Mouse (Mus musculus) CH12.LX (cell line): ENCODE measurements around the gene Tmem63c. TPM values are rescaled to one million over a fixed set of nuclear protein-coding genes. Genes with fewer than 3 reads are reported as not detected.

Experiments used
- DNase-seq: peaks from one replicate; pipeline ENCODE4 v3.0.0-alpha.2; 2013; ENCODE audit errors: extremely low read depth
- H3K27ac ChIP-seq: 2 replicates; pipeline ENCODE4 v1.5.1; 2012; ENCODE audit warnings: low read depth, mild to moderate bottlenecking, control low read depth, moderate library complexity; ENCODE audit not compliant: insufficient read depth
- H3K27me3 ChIP-seq: replicated peaks from 2 replicates; pipeline ENCODE3; 2012; ENCODE audit warnings: inconsistent platforms
- H3K36me3 ChIP-seq, 2 experiments: replicated peaks in 1 of 2; 2 replicates each; pipeline versions ENCODE3 to v1.6.1; 2012; ENCODE audit warnings: inconsistent platforms in 1 of 2, low read length in 1 of 2, mild to moderate bottlenecking in 1 of 2, mixed read lengths in 1 of 2, moderate library complexity in 1 of 2; ENCODE audit not compliant: control insufficient read depth in 1 of 2, insufficient read depth in 1 of 2
- H3K4me1 ChIP-seq, 2 experiments: 2 replicates each; pipeline ENCODE4 v1.6.1; 2012; ENCODE audit warnings: inconsistent platforms in 1 of 2, moderate library complexity in 1 of 2; ENCODE audit not compliant: insufficient read depth in 2 of 2, control insufficient read depth in 1 of 2
- H3K4me2 ChIP-seq: 2 replicates; pipeline ENCODE4 v1.6.1; 2012; ENCODE audit warnings: low read depth, mild to moderate bottlenecking, control low read depth; ENCODE audit not compliant: poor library complexity, insufficient read depth, severe bottlenecking
- H3K4me3 ChIP-seq, 3 experiments: fragments of 150-350 bp in 1 of 3; sonication (generic) in 1 of 3; replicated peaks in 1 of 3; 2 replicates each; pipeline versions ENCODE3 to v1.5.1; 2011 to 2012; ENCODE audit warnings: low read depth in 2 of 3, low read length in 2 of 3, mild to moderate bottlenecking in 2 of 3, moderate library complexity in 2 of 3, control low read depth in 1 of 3, improper control_type of control experiment in 1 of 3, inconsistent platforms in 1 of 3, mixed read lengths in 1 of 3; ENCODE audit not compliant: poor library complexity in 1 of 3
- H3K79me2 ChIP-seq: replicated peaks from 2 replicates; pipeline ENCODE4 v1.6.1; 2012; ENCODE audit warnings: mild to moderate bottlenecking, moderate library complexity; ENCODE audit not compliant: control insufficient read depth, poor library complexity, insufficient read depth, severe bottlenecking; ENCODE audit errors: extremely low read depth
- H3K9ac ChIP-seq: 2 replicates; pipeline ENCODE4 v1.6.1; 2012; ENCODE audit warnings: low read depth, mild to moderate bottlenecking, control low read depth, moderate library complexity; ENCODE audit not compliant: insufficient read depth
- H3K9me3 ChIP-seq: replicated peaks from 2 replicates; pipeline ENCODE3; 2012; ENCODE audit warnings: low read length, inconsistent platforms, mixed read lengths
- BHLHE40 ChIP-seq: IDR thresholded peaks from 2 replicates; pipeline ENCODE4 v1.6.1; 2011; ENCODE audit warnings: mild to moderate bottlenecking, low read depth, low read length, improper control_type of control experiment
- CTCF ChIP-seq, 2 experiments: IDR thresholded peaks in 1 of 2; conservative IDR thresholded peaks in 1 of 2; 2 replicates each; pipeline ENCODE4 v1.5.1; 2011 to 2012; ENCODE audit warnings: low read depth in 2 of 2, low read length in 2 of 2, improper control_type of control experiment in 1 of 2, inconsistent platforms in 1 of 2, mild to moderate bottlenecking in 1 of 2, moderate library complexity in 1 of 2
- ELF1 ChIP-seq: IDR thresholded peaks from 2 replicates; pipeline ENCODE4 v1.6.1; 2014; ENCODE audit warnings: low read depth, mild to moderate bottlenecking, inconsistent platforms, low read length, improper control_type of control experiment
- ETS1 ChIP-seq: conservative IDR thresholded peaks from 2 replicates; pipeline ENCODE4 v1.6.1; 2012; ENCODE audit warnings: low read depth, mild to moderate bottlenecking, inconsistent platforms, low read length, improper control_type of control experiment, moderate library complexity
- HCFC1 ChIP-seq: IDR thresholded peaks from 2 replicates; pipeline ENCODE4 v1.6.1; 2012; ENCODE audit warnings: low read depth, mild to moderate bottlenecking, inconsistent platforms, low read length, improper control_type of control experiment
- JUN ChIP-seq: IDR thresholded peaks from 2 replicates; pipeline ENCODE4 v1.6.1; 2011; ENCODE audit warnings: low read depth, mild to moderate bottlenecking, low read length, improper control_type of control experiment, moderate library complexity; ENCODE audit not compliant: insufficient read depth
- JUND ChIP-seq: conservative IDR thresholded peaks from 2 replicates; pipeline ENCODE4 v1.6.1; 2011; ENCODE audit warnings: low read depth, low read length, improper control_type of control experiment
- MAX ChIP-seq: IDR thresholded peaks from 2 replicates; pipeline ENCODE4 v1.6.1; 2011; ENCODE audit warnings: low read length, improper control_type of control experiment
- MAZ ChIP-seq: IDR thresholded peaks from 2 replicates; pipeline ENCODE4 v1.6.1; 2012; ENCODE audit warnings: low read depth, mild to moderate bottlenecking, inconsistent platforms, low read length, improper control_type of control experiment, moderate library complexity
- MEF2A ChIP-seq: IDR thresholded peaks from 2 replicates; pipeline ENCODE4 v1.6.1; 2014; ENCODE audit warnings: low read depth, mild to moderate bottlenecking, inconsistent platforms, low read length, improper control_type of control experiment, borderline replicate concordance
- MXI1 ChIP-seq: IDR thresholded peaks from 2 replicates; pipeline ENCODE4 v1.6.1; 2011; ENCODE audit warnings: mild to moderate bottlenecking, low read depth, low read length, improper control_type of control experiment
- MYC ChIP-seq: IDR thresholded peaks from 2 replicates; pipeline ENCODE4 v1.6.1; 2011; ENCODE audit warnings: low read depth, mild to moderate bottlenecking, improper control_type of control experiment, low read length
- PAX5 ChIP-seq: IDR thresholded peaks from 2 replicates; pipeline ENCODE4 v1.6.1; 2012; ENCODE audit warnings: low read length, inconsistent platforms, mixed read lengths
- POLR2A ChIP-seq: IDR thresholded peaks from 2 replicates; pipeline ENCODE4 v1.6.1; 2011; ENCODE audit warnings: low read depth, mild to moderate bottlenecking, improper control_type of control experiment, low read length
- RAD21 ChIP-seq: IDR thresholded peaks from 2 replicates; pipeline ENCODE4 v1.6.1; 2011; ENCODE audit warnings: low read depth, mild to moderate bottlenecking, low read length, improper control_type of control experiment, moderate library complexity
- SIN3A ChIP-seq: IDR thresholded peaks from 2 replicates; pipeline ENCODE4 v1.6.1; 2012; ENCODE audit warnings: low read length, improper control_type of control experiment, inconsistent platforms
- SMC3 ChIP-seq: IDR thresholded peaks from 2 replicates; pipeline ENCODE4 v1.6.1; 2011; ENCODE audit warnings: low read depth, low read length, improper control_type of control experiment
- TBP ChIP-seq: conservative IDR thresholded peaks from 2 replicates; pipeline ENCODE4 v1.6.1; 2011; ENCODE audit warnings: low read depth, low read length, improper control_type of control experiment
- TCF12 ChIP-seq: IDR thresholded peaks from 2 replicates; pipeline ENCODE4 v1.6.1; 2014; ENCODE audit warnings: low read depth, mild to moderate bottlenecking, inconsistent platforms, low read length, improper control_type of control experiment
- USF1 ChIP-seq: IDR thresholded peaks from 2 replicates; pipeline ENCODE4 v1.6.1; 2014; ENCODE audit warnings: low read depth, mild to moderate bottlenecking, inconsistent platforms, low read length, improper control_type of control experiment
- ZC3H11A ChIP-seq: IDR thresholded peaks from 2 replicates; pipeline ENCODE4 v1.6.1; 2012; ENCODE audit warnings: low read depth, mild to moderate bottlenecking, inconsistent platforms, low read length, improper control_type of control experiment
- ZMIZ1 ChIP-seq: IDR thresholded peaks from 2 replicates; pipeline ENCODE4 v1.6.1; 2012; ENCODE audit warnings: low read depth, mild to moderate bottlenecking, inconsistent platforms, low read length, improper control_type of control experiment
- ZNF384 ChIP-seq: IDR thresholded peaks from 2 replicates; pipeline ENCODE4 v1.6.1; 2012; ENCODE audit warnings: low read depth, low read length, improper control_type of control experiment, inconsistent platforms
- dilution Hi-C: fragments of 300-500 bp; cut with MboI; formaldehyde crosslinking; loops from 2 replicates; pipeline ENCODE4 v1.14.3; 2020; ENCODE audit warnings: low sequenced_read_pairs; ENCODE audit not compliant: extremely low pct_unique_long_range_greater_than_20kb, extremely low pct_ligation_motif_present
- in situ Hi-C: fragments of 300-500 bp; cut with MboI; formaldehyde crosslinking; loops from 3 replicates; pipeline ENCODE4 v1.14.3; 2019; ENCODE audit warnings: low sequenced_read_pairs, low pct_ligation_motif_present, low pct_unique_long_range_greater_than_20kb, mixed read lengths
- polyA plus RNA-seq: library from polyadenylated mRNA; unstranded; fragments of >175 nt; gene quantifications from 2 replicates; pipeline ENCODE4 v1.2.1, GENCODE M21; 2012; ENCODE audit warnings: low read depth; ENCODE audit not compliant: insufficient read length
- total RNA-seq, 2 experiments: library from RNA; depleted of rRNA; stranded (reverse); fragments of 300-350 nt in 1 of 2; fragments of >200 nt in 1 of 2; gene quantifications; 2 replicates each; pipeline ENCODE4 v1.2.3; 2012 to 2014

Gene Tmem63c
- total and polyA plus RNA-seq, 3 experiments = 0.08 to 0.53 (median 0.11) TPM

DNA sequence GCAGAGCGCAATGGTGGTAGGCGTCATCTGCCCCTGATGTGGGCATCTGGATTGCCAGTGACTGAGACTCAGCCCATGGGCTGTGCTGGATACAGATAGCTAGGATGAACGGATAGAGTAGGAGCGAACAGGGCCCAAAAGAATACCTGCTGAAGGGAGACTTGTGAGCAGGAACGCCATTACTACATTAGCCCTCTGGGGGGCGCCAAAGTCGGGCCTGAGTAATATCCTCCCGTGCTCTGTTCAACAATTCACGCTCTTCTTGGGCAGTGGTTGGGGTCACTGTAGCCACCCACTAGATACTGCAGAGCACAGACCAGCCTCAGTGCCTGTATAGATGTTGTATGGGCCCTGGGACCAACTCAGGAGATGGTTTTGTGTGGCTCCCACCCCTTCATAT is 40.0 kb upstream of the Tmem63c start:
- dilution Hi-C loops (no loop called here), in situ Hi-C loops (no loop called here)
- no peaks in the 10 kb centered on the region for H3K79me2 ChIP-seq
- H3K4me3 ChIP-seq = no peak overlapping the region
- peaks cover 6% of the 10 kb centered on the region in 2 experiments for H3K4me1 ChIP-seq
- no peaks in the 10 kb centered on the region for H3K9me3 ChIP-seq
- DNase-seq = peak; percentile 34
- peaks cover 78% of the 10 kb centered on the region for H3K27me3 ChIP-seq
- H3K36me3 ChIP-seq = no peaks in the 10 kb centered on the region
- no peak overlapping the region for H3K27ac ChIP-seq
- no peak overlapping the region for H3K9ac ChIP-seq
- H3K4me2 ChIP-seq = no peak overlapping the region
- TF ChIP-seq ZNF384 = no peak
- no peak for TF ChIP-seq MAX
- peak; percentile 42 for TF ChIP-seq SMC3
- TF ChIP-seq MYC = no peak
- TF ChIP-seq MEF2A = no peak
- no peak for TF ChIP-seq ETS1
- no peak for TF ChIP-seq JUND
- TF ChIP-seq POLR2A = no peak
- TF ChIP-seq ZMIZ1 = no peak
- TF ChIP-seq TCF12 = no peak
- TF ChIP-seq RAD21 = peak; percentile 40
- TF ChIP-seq JUN = no peak
- TF ChIP-seq TBP = no peak
- no peak for TF ChIP-seq BHLHE40
- TF ChIP-seq CTCF (conservative IDR thresholded peaks at IDR 0.05 in 1 of 2, IDR thresholded peaks at IDR 0.05 in 1 of 2; ENCODE audit: low read depth in 2 of 2, low read length in 2 of 2) = peak; percentile 60 to 68
- TF ChIP-seq SIN3A = no peak
- TF ChIP-seq USF1 = no peak
- no peak for TF ChIP-seq MAZ
- no peak for TF ChIP-seq ELF1
- TF ChIP-seq MXI1 = no peak
- TF ChIP-seq ZC3H11A = no peak
- no peak for TF ChIP-seq PAX5
- no peak for TF ChIP-seq HCFC1
